Mouse (Mus musculus): Measurements from ENCODE around the gene 1700029I15Rik. TPM values are rescaled to one million over a fixed set of nuclear protein-coding genes. Genes with fewer than 3 reads are reported as not detected.
A peak's percentile ranks its signal among the peaks of the same experiment; 100 is the strongest.
"Not testable (repeated sequence)": the region's sequence is repeated elsewhere in the genome, so short reads cannot be mapped to it uniquely, and the experiment has no call there.

The 1700029I15Rik gene
- total RNA-seq, 2 experiments from 2014 or later: 0.81 to 0.99 TPM

DNA sequence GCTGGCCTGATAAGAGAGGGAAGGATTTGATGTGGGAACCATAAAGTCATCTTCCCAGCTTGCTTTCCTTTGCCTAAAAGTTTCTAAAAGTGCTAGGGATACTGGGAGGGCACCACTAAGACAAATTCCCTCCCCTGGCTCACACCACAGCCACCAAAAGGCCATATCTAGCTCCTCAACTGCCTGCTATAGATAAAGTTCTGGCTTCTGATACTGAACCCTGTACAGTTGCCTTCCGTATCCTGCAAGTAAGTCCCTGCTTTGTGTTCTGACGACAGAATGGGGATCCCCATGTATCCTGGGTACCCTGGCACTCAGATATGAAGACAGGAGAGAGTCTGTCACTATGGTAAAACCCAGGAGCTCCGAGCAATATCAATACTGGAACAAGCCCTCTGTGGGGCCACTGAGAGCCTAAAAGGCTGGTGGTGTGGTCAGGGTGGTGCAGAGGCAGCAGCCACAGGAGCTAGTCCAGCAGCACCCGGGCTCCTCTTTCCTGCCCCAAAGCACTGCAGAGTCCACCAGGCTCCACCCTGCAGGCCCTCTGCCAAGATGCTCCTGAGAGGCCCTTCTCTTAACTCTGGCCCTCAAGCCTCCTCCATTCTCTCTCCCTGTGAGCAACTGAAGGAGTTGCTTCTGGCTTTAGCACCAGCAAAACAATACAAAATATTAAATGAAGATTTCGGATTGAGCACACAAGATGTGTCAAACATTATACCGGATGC, 8.0 kb downstream of the 1700029I15Rik start:
- DNase-seq: peak in 1 of 2 experiments; percentile 40
- intact Hi-C loops (cut with DNase I): no loop called here

DNA sequence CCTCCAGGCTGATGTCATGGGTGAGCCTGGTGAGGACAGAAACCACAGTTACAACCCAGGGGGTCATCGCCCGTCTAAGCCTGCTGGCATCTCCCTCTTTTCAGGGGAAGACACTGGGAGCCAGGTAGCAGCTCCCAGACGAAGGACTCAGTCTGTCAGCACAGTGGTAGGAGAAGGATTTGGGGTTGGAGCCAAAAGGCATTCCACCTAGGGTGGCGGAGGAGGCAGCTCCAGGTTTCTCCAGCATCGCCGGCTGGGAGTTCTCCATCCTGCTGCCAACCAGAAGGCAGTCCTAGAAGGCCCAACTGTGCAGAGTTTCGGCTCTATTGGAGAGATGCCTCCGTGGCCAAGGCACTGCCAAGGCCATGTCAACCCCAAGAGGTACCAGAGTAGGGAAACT, 8.8 kb downstream of the 1700029I15Rik start:
- intact Hi-C loops (cut with DNase I): no loop called here

DNA sequence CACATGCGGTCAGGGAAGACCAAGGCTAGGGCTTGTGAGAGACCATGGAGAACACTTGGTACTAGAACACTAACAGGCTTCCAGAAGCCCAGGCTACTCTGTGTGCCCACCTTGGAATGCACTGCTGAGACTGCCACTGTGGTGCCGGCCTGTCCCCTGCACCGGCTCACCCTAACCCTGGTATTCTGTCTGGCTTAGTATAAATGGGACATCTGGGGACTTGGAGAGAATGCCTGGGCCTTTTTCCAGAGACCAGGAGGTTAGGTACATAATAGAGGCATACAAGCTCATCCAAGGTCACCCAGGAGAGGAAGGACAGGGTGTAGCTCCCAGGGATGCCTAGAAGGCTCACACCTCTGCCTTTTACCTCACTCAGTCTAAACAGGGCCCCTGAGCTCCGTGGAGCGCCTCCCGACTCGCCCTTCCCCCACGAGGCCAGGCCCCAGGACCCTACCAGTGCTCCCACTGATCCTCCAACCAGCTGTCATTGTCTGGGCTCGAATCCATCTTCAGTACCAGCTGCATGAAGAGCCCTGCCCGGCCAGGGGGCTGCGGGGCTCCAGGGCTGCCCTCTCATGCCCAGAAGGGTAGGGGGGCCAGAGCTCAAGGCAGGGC, 9.5 kb downstream of the 1700029I15Rik start:
- DNase-seq: no peak
- intact Hi-C loops (cut with DNase I): no loop called here

More for the DNA sequence above, 8.8 kb downstream of the 1700029I15Rik start:
- no peak for DNase-seq

DNA sequence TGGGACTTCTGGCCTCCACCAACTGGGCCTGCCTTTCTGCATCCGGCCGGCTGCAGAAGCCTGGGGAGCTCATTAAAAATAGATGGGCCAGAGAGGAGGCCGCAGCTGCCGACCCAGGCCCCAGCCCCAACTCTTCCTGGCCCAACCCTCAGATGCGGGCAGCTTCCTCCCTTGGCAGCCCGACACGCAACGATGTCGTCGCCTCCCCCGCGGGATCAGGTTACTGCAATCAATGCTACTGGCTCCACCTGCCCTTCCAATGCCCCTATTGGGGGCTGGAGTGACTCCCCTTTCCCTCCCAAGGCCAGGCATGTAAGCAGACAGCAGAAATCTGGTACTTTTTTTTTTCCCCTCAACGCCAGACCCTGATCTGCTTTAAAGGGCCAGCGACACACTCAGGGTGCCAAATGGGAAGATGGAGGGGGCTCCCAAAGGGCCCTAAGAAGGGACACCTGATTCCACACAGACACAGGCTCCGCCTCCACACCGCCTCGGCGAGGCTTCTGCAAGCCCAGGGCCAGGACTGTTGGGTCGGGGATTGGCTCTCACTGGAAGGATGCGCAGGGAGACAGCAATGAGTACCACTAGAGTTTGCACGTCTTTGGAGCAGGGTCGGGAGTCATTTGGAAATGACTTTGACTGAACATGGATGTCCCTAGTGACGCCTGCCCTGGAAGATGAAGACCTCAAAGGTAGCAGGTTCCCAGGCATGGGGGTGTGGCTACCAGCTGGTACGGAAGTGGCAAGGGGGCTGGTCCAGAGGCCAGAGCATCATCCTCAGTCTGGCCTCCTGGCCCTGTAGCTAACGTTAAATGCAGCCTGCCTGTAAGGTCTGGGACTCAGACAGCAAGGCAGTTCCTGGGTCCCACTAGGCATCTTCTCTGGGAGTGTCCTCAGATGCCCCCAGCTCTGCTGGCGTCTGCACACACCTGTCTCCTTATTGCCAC, 10.3 kb downstream of the 1700029I15Rik start:
- no peak for DNase-seq
- intact Hi-C loops (cut with DNase I): no loop called here

DNA sequence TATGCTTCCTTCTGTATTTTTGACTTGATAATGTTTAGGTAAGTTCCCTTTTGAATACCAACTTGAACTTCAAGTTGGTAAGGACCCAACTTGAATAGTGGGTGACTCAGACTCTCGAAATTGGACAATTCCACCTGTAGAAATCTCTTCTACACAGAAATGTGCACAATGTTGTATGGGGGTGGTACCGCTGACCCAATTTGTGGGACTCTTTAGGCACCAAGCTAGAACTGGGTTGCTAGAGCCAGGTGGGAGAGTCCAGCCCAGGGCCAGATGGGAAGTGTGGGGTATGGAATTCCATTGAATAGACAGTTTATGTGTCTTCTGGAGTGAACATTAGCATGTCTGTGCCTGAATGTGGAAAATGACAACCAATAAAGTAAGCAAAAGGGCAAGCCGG, 13.2 kb downstream of the 1700029I15Rik start:
- intact Hi-C loops (cut with DNase I): no loop called here
- no peak for DNase-seq

DNA sequence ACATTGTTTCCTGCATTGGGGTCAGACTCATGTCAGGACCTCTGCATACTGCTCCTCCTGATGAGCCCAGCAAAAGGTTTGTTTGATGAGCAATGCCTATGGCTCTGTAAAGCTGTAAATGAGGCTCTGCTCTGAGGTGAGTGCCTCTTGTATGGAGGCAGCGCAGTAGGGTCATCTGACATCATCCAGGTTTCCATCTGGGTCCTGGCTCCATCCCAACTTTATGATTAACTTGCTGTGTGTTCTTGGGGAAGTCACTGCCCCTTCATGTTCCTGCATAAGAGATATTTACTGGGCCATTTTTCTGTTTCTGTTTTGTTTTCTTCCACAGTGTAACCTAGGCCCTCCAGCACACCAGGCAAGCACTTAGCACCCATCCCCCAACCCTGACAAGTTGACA, 15.1 kb downstream of the 1700029I15Rik start:
- intact Hi-C loops (cut with DNase I): no loop called here
- no peak for DNase-seq

DNA sequence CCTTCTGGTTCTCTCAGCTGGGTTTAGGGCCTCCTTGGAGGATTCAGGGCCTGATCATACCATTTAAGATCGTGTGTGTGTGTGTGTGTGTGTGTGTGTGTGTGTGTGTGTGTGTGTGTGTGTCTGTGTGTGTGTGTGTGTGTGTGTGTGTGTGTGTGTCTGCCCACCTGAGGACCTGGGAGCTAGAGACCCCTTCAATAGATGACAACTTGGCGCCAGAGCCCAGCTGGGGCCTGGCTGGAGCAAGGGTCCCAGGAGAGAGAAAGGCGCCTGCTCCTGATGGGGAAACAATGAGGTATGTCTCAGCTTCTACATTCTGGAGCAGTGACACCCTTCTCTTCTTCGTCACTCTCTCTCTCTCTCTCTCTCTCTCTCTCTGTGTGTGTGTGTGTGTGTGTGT, 17.5 kb downstream of the 1700029I15Rik start:
- intact Hi-C loops (cut with DNase I); DNase-seq: not testable (repeated sequence)

DNA sequence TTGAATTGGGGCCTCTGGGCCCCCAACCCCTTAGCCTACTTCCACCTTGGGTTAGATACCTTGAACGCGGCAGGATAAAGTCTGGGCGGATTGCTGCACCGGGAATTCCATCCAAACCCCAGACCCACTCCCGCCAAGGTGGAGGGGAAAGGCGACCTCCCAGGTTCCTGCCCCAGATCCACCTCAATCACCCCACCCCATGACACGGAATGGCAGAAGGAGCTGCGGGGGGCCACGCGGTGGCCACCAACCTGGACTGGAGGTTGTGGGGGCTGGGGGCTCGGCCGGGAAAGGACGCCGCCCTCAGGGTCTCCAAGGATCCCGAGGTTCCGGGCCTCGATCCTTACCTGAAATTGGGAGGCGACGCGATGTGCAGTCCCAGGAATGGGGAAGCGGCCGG, 18.3 kb downstream of the 1700029I15Rik start:
- intact Hi-C loops (cut with DNase I): no loop called here
- DNase-seq: no peak

DNA sequence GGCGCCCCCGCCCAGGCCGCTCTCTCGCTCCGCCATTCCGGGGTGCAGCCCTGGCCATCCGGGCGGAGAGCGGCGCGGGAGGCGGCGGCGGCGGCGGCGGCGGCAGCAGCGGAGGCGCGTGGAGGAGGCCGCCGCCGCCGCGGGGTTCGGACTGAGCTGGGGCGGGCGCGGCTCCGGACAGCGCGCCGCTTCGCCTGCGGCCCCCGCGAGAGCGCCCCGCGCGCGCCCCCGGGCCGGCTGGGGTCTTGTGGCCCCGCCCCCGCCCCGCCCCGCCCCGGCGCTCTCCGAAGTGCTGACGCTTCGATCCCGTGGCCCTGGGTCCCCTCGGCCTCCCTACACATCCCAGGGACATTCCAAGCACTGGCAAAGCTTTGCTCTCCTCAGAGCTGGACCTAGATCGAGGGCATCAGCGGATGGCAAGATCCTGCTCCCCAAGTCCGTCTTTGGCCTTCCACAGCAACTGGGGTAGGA, 18.8 kb downstream of the 1700029I15Rik start, which contains the start of gene Mapk8ip1:
TSS of gene Mapk8ip1 (minus strand) at position 173 of the 471 bp plus-strand sequence.
- no peak for DNase-seq
- intact Hi-C loops (cut with DNase I): no loop called here

DNA sequence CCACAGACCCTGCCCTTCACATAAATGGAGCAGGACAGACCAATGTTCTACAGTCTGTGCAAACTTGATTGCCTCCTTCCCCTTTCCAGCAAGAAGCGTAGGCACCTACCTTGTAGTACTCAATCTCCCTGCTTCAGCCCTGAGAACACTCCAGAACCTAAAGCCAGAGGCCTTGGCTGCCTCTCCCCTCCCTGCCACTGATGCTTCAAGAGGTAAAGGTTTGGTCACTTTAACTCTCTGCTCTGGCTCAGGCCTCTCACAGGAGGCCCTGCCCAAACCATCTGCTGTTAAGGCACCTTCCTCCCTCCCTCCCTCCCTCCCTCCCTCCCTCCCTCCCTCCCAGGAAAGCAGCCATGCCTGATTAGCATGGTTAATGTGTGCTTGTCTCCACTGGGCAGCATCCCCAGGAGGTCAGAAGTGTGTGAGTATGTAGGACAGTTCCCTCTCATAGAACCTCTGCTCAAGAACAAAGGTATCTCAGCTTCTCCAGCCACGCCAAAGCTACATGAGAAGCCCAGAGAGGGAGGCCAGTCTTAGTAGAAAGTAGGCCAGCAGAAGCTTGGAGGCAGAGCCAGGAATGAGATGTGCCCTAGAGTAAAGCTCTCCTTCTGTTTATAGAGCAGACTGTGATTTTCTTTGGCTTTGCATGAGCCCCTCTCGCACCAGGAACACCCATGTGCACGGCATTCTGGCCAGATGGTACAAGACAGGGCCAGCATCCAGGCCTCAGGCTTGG, 20.4 kb downstream of the 1700029I15Rik start:
- intact Hi-C loops (cut with DNase I): no loop called here
- DNase-seq: no peak

DNA sequence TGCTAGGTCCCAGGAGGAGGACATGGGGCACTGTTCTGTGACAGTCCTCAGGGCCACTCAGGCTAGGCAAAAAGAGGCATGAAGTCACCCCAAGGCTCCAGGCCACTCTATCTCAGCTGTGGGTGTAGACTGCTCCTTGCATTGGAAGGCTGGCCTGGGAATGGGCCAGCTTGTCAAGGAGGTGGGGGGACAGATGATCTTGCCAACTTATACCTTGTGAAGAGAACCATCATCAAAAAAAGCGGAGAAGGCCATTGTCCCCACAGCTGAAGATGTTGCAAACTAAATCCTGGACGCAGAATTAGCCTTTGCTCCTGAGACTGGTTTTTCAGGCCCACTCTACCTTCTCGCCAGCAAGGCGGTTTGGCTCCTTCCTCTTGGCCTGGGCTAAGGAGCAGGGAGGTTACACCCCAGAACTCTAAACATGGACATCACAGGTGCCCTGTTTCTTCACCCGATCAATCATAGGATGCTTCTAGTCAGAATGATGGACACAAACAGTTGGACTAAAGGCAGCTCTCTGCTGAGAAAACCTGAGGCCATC, 21.5 kb downstream of the 1700029I15Rik start:
- DNase-seq: no peak
- intact Hi-C loops (cut with DNase I): no loop called here

DNA sequence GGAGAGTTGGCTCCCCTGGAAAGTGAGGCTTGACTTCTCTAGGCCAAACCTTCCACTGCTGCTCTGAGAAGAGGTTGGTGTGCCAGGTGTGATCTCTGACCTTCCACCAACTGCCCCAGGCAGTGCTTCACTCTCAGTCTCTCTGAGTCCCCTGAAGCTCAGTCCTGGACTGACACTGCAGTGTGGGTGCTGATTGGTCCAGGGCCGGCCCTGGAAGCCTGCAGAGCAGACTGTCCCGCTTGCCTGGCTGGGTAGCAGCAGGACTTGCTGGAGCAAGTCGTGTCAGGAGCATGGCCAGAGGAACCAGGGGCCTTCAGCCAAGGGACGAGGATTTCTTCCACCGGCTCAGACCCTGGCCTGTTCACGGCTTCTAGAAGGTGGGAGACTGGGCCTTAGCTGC, 22.4 kb downstream of the 1700029I15Rik start:
- intact Hi-C loops (cut with DNase I): no loop called here
- DNase-seq: no peak

DNA sequence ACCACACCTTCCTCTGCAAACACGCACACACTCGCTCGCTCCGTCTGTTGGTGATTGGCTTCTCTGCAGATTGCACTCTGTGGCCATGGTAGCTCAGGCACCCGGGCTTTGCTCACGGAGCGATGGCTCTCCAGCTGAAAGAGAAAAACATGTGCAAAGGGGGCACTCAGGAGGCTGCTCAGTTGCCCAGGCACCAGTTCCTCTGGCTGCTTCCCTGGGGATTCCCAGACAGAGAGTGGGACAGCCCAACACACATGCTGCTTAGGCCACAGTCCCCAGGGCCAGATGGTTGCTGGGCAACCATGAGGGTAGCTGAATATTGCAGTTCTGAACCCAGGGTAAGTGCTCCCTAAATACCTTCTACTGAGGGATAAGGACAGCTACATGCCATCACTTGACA, 23.3 kb downstream of the 1700029I15Rik start:
- intact Hi-C loops (cut with DNase I): no loop called here
- no peak for DNase-seq

DNA sequence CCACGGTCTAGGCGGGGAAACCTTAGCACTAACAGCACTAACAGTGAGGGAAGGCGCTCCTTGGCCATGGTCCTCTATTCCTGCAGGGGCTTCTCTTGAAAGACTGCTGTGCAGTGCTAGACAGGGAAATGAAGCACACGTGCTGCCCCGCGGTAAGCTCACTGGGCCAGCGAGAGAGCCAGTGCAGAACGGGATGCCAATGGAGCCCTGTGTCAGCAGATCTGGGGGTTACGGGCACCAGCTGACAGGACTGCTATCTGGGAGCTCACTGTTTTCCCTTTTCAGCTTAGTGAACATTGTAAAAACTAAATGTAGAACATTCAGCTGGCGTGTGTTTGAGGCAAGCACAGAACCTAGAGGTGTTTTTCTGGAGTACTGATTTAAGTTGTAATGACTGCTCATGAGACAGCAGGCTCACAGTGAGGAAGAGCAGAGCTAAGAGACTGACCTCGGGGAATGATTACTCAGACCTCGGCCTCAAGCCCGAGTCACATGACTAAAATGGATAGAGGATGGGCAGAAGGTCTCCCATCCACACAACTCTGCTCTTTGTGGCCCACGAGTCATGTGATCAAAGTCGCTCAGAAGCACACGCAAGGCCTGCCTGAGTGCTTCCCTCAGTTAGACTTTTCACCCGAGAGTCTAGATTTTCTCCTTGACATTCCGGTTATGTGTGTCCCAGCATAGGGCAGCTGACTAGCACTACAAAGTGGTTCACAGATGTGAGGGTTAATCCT, 26.1 kb downstream of the 1700029I15Rik start:
- intact Hi-C loops (cut with DNase I): no loop called here
- DNase-seq: no peak

DNA sequence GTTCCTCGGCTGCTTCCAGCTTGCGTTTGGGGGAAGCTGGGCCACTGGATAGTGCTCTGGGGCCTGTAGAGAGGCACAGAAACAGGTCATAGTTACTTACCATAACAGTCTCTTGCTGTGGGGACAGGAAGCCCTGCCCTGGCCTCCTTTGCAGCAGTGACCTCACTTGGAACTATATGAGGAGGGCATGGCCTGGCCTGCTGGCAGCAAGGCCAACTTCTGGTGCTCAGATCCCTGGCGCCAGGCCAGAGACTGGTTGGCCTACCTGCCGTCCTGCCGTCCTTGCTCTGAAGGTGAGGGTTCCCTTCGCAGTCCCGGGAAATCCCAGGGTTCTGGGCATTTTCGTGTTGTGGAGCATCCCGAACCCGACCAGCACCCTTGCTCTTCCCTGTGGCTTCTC, 29.4 kb downstream of the 1700029I15Rik start:
- DNase-seq: no peak
- intact Hi-C loops (cut with DNase I): no loop called here

DNA sequence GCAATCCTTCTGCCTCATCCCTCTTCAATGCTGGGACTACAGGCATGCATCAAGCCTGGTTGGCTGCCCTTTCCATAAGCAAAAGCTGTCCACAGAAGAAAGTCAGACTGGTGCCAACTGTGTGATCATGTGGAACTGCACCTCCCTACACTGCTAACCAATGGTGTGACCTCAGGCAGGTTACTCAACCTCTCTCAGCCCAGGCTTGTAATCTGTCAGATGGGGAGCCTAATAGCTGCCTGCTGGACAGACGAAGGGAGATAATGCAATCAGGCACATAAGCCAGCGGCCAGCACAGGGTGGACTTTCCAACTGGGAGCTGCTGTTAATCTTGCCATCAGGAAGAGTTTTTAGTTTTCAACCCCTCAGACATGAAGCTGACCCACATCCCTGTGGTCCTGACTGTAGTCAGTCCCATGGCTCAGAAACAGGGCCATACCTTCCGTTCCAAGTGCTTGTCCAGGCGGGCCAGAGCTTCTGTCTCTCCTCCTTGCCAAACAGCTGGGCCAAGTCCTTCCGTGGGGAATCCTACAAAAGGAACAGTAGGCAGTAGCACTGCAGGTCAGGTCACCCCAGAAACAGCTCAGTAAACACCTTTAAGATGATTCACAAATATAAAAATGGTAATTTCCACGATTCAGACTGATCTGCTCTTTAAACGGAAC, 39.5 kb downstream of the 1700029I15Rik start:
- intact Hi-C loops (cut with DNase I): no loop called here
- no peak for DNase-seq

DNA sequence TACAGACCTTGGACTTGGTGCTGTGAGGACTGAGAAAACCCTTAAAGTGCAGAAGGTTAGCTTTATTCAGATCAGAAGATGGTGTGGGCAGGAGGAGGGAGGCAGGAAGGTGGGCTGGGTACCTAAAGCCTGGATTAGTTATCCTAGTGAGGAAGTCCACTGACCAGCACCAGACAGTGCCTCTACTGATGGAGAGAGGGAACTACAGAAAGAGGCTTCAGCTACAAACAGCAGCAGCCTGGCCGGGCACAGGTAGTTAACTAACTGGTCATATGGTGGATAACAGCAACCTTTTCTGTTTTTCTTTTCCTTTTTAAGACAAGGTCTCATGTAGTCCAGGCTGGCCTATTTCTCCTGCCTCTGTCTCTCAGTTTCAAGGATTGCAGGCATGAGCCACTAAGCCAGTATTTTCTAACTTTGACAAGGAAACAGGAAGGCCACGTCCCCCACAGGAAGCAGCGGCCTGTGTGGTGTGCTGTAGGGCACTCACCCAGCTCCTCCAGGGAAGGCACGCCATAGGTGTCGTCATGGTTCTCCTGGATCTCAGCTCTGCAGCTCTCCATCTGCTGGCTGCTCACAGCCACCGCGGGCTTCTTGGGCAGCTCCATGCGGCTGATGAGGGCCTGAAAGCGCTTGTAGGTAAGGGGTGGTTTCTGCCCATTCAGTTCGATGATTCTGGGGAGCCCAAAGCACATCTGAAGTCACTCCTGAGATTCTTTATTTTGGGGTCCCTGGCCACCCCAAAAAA, 40.2 kb downstream of the 1700029I15Rik start:
- intact Hi-C loops (cut with DNase I): no loop called here
- DNase-seq: no peak

DNA sequence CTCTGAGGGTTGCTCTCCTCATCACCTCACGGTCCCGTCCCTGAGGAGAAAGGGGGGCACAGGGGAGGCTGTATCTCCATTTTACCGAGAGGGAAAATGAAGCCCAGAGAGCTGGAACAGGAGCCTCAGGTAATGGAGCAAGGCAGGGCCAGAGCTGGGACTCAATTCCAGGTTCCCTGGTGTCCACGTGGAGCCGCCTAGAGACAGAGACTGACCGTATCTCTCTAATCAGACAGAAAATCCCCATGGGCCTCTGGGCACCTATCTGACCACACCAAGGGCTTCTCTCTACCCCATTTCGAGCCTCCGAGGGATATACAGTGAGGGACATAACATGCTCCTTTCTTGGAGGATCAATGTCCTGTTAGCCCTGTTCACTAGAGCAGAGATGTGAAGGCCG, 40.8 kb downstream of the 1700029I15Rik start:
- DNase-seq: no peak
- intact Hi-C loops (cut with DNase I): no loop called here

Data from gastrocnemius, postnatal 36 days (tissue).